Mouse (Mus musculus) lung, embryonic 16.5 days (tissue): ENCODE measurements around the gene AI467606. TPM values are rescaled to one million over a fixed set of nuclear protein-coding genes. Genes with fewer than 3 reads are reported as not detected.

ENCODE experiments used
- ATAC-seq: fragments of 200-750 bp; cut with Nextera tagmentation; 2 replicates; pipeline ENCODE4 v1.8.0; 2017; ENCODE audit warnings: low read depth, mild to moderate bottlenecking, moderate library complexity
- H3K27ac ChIP-seq: fragments of 300-500 bp; sonication (generic); 2 replicates; pipeline ENCODE4 v1.5.1; 2014; ENCODE audit warnings: mild to moderate bottlenecking, control low read depth, low read length
- H3K27me3 ChIP-seq: fragments of 300-500 bp; sonication (generic); 2 replicates; pipeline ENCODE4 v1.6.1; 2014; ENCODE audit warnings: low read depth, low read length, mixed read lengths; ENCODE audit not compliant: control insufficient read depth, insufficient read depth
- H3K36me3 ChIP-seq: fragments of 300-500 bp; sonication (generic); 2 replicates; pipeline ENCODE4 v1.6.1; 2014; ENCODE audit warnings: low read length; ENCODE audit not compliant: control insufficient read depth, insufficient read depth
- H3K4me1 ChIP-seq: fragments of 300-500 bp; sonication (generic); replicated peaks from 2 replicates; pipeline ENCODE4 v1.6.1; 2014; ENCODE audit warnings: low read length, mixed read lengths; ENCODE audit not compliant: control insufficient read depth, insufficient read depth
- H3K4me2 ChIP-seq: fragments of 300-500 bp; sonication (generic); 2 replicates; pipeline ENCODE4 v1.6.1; 2014; ENCODE audit warnings: low read depth, low read length, control low read depth
- H3K4me3 ChIP-seq: fragments of 300-500 bp; sonication (generic); 2 replicates; pipeline ENCODE4 v1.5.1; 2014; ENCODE audit warnings: mild to moderate bottlenecking, low read length, control low read depth
- H3K9ac ChIP-seq: fragments of 300-500 bp; sonication (generic); 2 replicates; pipeline ENCODE4 v1.6.1; 2014; ENCODE audit warnings: low read length, control low read depth
- H3K9me3 ChIP-seq: fragments of 300-500 bp; sonication (generic); 2 replicates; pipeline ENCODE4 v1.6.1; 2016; ENCODE audit warnings: low read length; ENCODE audit not compliant: control insufficient read depth
- WGBS: fragments of 180-500 bp; shearing (Covaris S2); extraction: QIAGEN DNeasy Blood & Tissue Kit; methylation state at CpG from one replicate; pipeline ENCODE4 v1.1.7; 2014; 5-methylcytosine and 5-hydroxymethylcytosine counted together
- polyA plus RNA-seq: library from polyadenylated mRNA; unstranded; fragments of >200 nt; fragmentation: Nextera tagmentation; extraction: Ambion mirVana; gene quantifications from 2 replicates; pipeline ENCODE4 v1.2.1, GENCODE M21; 2015

Gene AI467606
- polyA plus RNA-seq: 11.5 and 12.8 TPM in 2 replicates

DNA sequence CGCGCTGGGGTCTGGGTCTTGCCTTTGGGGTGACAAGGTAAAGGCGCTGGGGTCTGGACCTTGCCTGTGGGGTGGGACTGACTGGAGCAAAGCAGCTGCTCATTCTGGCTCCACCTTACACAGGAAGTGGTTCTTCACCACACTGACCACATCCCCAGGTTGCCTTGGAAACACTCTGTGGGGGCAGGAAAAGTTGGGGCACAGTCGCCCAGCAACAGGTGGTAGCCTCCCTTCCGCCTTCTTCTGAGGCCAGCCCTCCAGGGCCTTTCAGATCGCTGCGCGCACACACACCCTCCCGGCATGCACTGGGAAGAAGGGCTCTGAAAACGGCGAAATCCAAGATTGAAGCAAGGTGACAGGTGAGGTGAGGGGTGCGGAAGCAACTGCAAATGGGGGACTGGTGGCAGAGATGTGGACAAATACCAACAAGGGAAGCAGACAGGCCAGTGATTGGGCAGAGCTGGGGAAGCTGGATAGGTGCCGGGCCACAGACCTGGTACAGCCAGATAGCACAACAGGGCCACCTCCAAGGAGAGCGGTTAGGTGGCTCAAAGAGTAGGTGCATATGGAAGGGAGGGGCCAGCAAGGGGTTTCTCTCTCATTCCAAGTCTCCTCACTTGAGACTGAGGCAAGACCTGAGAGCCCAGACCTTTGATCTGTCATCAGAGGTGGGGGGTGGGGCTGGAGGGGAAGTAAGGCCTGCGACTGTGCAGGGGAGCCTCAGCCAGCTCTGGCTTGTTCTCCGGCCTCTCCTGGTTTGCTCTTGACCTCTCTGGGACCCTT lies at the start of gene AI467606:
Gene AI467606, plus strand, starts transcription at position 246 of the 783 bp plus-strand sequence.
- peak within 1 kb of the TSS; percentile 48 for H3K4me2 ChIP-seq
- H3K27me3 ChIP-seq: no peaks in the 10 kb centered on the region
- no peaks in the 10 kb centered on the region; the same call in 1 of the 2 replicates for H3K4me1 ChIP-seq
- H3K4me3 ChIP-seq: peak within 1 kb of the TSS; percentile 36
- peak within 1 kb of the TSS; percentile 58 for H3K27ac ChIP-seq
- H3K9ac ChIP-seq: peak within 1 kb of the TSS; percentile 52
- 48% methylated on average over 16 of the region's 16 CpGs for WGBS
- peak; percentile 85 for ATAC-seq
- H3K36me3 ChIP-seq: no peaks in the 10 kb centered on the region
- no peaks in the 10 kb centered on the region for H3K9me3 ChIP-seq

DNA sequence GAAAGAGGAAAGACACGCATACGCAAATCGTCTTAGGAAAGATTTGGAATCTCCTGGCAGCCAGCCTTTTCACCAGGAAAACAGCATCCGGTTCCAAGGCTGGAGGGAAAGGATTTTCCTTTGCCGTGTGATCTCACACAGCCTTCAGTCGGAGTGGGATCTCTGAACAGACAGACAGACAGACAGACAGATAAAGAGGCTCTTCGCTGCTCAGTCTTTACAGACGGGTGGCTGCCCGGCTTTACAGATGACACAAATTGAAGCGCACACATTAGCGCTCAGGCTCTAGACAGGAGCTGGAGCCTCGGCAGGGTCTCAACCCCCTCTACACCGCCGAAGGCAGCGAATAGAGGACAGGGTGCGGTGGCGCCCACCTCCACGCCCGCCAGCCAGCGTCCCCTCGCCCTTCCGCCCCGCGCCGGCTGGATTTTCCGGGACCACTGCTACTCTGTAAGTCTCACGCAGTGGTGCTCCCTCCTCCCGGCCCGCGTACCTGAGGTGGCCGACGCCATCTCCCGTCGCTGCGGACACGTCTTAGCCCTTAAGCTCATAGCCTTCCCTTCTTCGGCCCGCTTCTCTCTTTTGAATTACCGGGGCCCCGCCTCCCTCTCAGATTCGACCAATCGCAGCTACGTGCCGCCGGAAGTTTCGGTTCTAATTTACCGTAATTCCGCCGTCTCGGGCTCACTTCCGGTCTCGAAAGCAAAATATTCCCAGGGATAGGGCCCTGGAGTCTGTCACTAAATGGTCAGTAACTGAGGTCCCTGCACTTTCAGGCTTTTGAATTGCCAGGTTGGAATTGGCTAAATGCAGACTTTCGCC lies 49.1 kb upstream of the AI467606 start, which contains the start of gene Kif22:
Gene Kif22, minus strand, starts transcription at position 621 of the 822 bp plus-strand sequence.
- H3K4me3 ChIP-seq: peak within 1 kb of the TSS; percentile 95
- H3K36me3 ChIP-seq: peaks cover 11% of the 10 kb centered on the region

DNA sequence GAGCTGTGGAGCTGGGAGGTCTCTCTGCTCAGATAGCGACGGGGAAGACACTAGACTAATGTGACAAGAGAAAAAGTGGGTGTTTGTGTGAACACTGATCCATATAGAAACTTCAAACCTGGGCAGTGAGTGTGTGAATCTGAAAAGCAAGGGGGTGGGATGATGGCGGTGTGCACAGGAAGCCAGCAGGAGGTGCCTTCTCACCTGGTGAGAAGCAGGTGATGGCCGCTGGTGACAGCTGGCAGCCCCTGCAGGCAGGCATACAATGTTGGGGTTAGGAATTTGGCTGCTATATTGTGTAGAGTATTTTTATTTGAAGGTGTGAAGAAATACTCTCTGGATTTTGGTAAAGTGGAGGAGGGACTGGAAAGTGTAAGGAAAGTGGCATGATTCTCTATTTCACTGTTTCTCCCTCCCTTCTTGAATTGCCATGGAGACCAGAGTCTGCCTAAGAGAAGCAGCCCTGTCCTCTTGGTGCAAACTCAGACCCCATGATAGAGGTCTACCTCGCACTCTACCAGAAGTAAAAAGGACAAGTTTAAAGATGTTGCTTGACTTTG lies 36.1 kb upstream of the AI467606 start:
- Histone ChIP-seq H3K36me3 (no peaks in the 10 kb centered on the region), H3K4me2 (no peak overlapping the region), H3K9ac (no peak overlapping the region), H3K27me3 (peaks cover 3% of the 10 kb centered on the region; the same call in 1 of the 2 replicates), H3K9me3 (no peaks in the 10 kb centered on the region), H3K4me1 (no peaks in the 10 kb centered on the region), H3K27ac (no peak overlapping the region), H3K4me3 (no peak overlapping the region)
- 42% methylated on average over 5 of the region's 5 CpGs for WGBS
- no peak for ATAC-seq

More for the DNA sequence above, 49.1 kb upstream of the AI467606 start, which contains the start of gene Kif22:
- WGBS: under 1% methylated on average over 53 of the region's 53 CpGs
- Histone ChIP-seq H3K4me1 (peaks cover 6% of the 10 kb centered on the region), H3K9me3 (no peaks in the 10 kb centered on the region; the same call in 1 of the 2 replicates), H3K27ac (peak within 1 kb of the TSS; percentile 80), H3K9ac (peak within 1 kb of the TSS; percentile 93), H3K4me2 (peak within 1 kb of the TSS; percentile 70), H3K27me3 (no peaks in the 10 kb centered on the region)
- peak; percentile 95 for ATAC-seq

DNA sequence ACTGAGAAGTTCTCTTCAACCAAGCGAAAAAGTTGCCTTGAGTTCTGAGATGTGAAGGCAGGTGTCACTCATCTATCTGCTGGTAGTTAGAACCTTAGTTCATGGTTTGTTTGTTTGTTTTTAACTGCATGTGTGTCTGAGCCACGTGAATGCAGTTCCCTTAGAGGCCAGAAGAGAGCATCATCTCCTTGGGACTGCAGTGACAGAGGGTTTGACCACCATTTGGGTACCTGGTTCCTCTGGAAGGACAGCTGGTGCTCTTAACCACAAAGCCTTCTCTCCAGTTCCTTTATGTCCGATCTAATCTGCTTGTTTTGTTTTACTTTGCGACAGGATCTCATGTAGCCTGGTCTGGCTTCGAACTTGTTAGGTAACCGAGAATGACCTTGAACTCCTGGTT lies 25.6 kb upstream of the AI467606 start:
- no peak overlapping the region for H3K9ac ChIP-seq
- WGBS: 77% methylated on average over 6 of the region's 6 CpGs
- ATAC-seq: no peak
- no peak overlapping the region for H3K4me2 ChIP-seq
- no peaks in the 10 kb centered on the region for H3K9me3 ChIP-seq
- no peaks in the 10 kb centered on the region for H3K27me3 ChIP-seq
- H3K27ac ChIP-seq: no peak overlapping the region
- H3K36me3 ChIP-seq: no peaks in the 10 kb centered on the region
- no peak overlapping the region for H3K4me3 ChIP-seq
- no peaks in the 10 kb centered on the region for H3K4me1 ChIP-seq

DNA sequence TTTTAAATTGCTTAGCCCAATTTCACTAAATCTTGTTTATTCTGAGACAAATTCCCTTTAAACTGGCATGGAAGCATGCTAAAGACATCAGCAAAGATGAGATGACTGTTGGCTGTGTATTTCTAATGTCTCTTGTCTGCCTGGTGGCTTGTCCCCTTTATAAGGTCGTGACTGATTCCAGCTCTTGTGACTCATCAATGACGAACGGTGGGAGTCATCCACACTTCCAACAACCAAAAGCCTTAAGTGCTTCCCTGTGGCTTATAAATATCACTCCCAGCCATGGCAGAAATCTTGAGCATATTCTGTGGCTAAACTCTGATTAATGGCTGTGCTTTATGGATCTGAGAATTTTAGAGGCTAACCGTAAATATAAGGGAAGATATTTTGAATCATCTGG lies 24.8 kb upstream of the AI467606 start:
- ATAC-seq: no peak
- no peak overlapping the region for H3K27ac ChIP-seq
- H3K4me2 ChIP-seq: no peak overlapping the region
- no peaks in the 10 kb centered on the region for H3K9me3 ChIP-seq
- no peaks in the 10 kb centered on the region for H3K27me3 ChIP-seq
- WGBS: 69% methylated on average over 4 of the region's 4 CpGs
- H3K4me1 ChIP-seq: no peaks in the 10 kb centered on the region
- no peak overlapping the region for H3K9ac ChIP-seq
- H3K4me3 ChIP-seq: no peak overlapping the region
- no peaks in the 10 kb centered on the region for H3K36me3 ChIP-seq

DNA sequence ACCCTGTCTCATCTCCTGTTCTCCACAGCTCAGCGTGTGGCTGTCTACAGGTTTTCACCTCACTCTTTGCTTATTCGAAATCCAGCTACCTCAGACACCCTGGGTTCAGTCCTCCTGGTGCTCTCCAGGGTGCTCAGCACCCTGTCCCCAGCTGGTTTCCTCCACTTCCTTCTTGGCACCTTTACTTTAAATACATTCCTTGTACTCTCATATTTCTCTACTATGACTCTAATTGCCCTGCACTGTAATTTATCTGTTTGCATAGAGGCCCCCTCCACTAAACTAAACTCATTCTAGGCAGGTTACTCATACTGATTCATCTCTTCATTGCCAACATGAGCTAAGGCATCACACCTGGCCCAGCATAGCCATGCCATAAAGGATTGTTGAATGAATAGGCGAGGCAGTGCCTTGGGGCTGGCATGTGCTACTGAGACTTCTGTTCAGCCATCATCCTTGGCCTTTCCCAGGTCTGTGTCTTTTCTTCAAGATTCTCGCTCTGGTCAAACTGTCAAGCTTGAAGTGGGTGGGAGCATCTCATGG lies 20.2 kb upstream of the AI467606 start:
- H3K9ac ChIP-seq: no peak overlapping the region
- H3K27me3 ChIP-seq: no peaks in the 10 kb centered on the region
- H3K4me1 ChIP-seq: no peaks in the 10 kb centered on the region
- H3K4me2 ChIP-seq: no peak overlapping the region
- H3K4me3 ChIP-seq: no peak overlapping the region
- no peak for ATAC-seq
- H3K27ac ChIP-seq: no peak overlapping the region
- WGBS: 51% methylated on average over 4 of the region's 4 CpGs
- H3K36me3 ChIP-seq: no peaks in the 10 kb centered on the region
- H3K9me3 ChIP-seq: peaks cover 4% of the 10 kb centered on the region

DNA sequence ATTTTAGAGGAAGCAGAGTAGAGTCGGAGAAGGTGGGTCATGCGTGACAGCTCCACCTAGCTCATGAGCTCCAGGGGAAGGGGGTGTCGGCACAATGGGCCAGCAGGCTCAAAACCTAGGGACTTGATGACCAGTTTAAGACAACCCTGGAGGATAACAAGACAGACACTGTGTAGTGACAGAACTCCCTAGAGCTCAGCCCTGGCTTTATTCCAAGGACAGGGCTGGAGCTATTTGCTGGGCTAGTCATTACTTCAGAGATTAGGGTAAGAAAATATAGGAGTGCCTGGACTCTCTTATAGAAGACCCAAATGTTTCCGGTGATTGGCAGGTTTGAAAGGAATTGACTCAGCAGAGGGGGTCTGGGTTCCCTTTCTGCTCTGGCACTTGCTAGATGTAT lies 17.9 kb upstream of the AI467606 start:
- Histone ChIP-seq H3K9me3 (peaks cover 4% of the 10 kb centered on the region), H3K27me3 (no peaks in the 10 kb centered on the region), H3K9ac (no peak overlapping the region), H3K4me2 (no peak overlapping the region), H3K27ac (no peak overlapping the region), H3K36me3 (no peaks in the 10 kb centered on the region), H3K4me1 (no peaks in the 10 kb centered on the region), H3K4me3 (no peak overlapping the region)
- WGBS: 78% methylated on average over 4 of the region's 4 CpGs
- no peak for ATAC-seq

DNA sequence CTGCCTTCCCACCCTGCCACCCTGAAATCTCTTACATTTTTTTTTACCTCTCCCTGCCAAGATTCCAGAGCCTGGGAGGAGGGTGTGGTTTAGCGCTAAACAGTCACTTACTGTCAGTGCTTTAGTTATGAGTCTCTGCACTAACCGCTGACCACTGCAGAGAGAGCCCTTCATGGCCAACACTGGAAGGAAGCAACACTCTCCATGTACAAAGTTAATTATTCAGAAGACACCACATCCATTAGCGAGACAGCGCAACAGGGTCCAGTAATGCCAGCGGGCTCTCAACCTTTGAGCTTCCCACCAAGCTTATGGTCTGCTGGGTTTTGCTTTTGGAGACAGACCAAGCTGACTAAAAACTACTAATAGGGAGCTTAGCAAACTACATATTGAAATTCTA lies 15.0 kb upstream of the AI467606 start:
- no peak overlapping the region for H3K9ac ChIP-seq
- no peaks in the 10 kb centered on the region for H3K36me3 ChIP-seq
- H3K9me3 ChIP-seq: peaks cover 4% of the 10 kb centered on the region
- H3K4me3 ChIP-seq: no peak overlapping the region
- H3K27me3 ChIP-seq: no peaks in the 10 kb centered on the region
- ATAC-seq: no peak
- H3K4me2 ChIP-seq: no peak overlapping the region
- H3K27ac ChIP-seq: no peak overlapping the region
- 86% methylated on average over 5 of the region's 5 CpGs for WGBS
- H3K4me1 ChIP-seq: no peaks in the 10 kb centered on the region

DNA sequence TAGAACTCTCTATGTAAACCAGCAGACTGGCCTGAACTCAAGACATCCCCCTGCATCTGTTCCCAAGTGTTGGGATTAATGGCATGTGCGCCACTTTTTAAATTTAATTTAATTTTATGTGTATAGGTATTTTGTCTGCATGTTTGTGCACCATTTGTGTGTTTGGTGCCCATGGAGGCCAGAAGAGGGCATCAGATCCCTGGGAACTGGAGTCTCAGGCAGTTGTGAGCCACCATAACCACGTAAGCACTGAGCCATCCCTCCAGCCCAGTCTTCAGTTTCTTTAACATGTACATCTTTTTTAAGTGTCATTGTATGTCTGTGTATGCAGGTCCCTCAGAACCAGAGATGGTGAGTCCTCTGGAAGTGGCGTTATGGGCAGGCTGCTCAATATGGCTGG lies 13.5 kb upstream of the AI467606 start:
- no peaks in the 10 kb centered on the region for H3K36me3 ChIP-seq
- H3K4me2 ChIP-seq: no peak overlapping the region
- WGBS: 86% methylated on average over 3 of the region's 3 CpGs
- ATAC-seq: no peak
- no peak overlapping the region for H3K4me3 ChIP-seq
- no peak overlapping the region for H3K27ac ChIP-seq
- peaks cover 4% of the 10 kb centered on the region for H3K9me3 ChIP-seq
- no peaks in the 10 kb centered on the region for H3K4me1 ChIP-seq
- no peaks in the 10 kb centered on the region for H3K27me3 ChIP-seq
- no peak overlapping the region for H3K9ac ChIP-seq
